Comparison of ENCODE assay signal across 19 mouse cellular contexts in genomic region chr15:101558034-101558646, GRCm38 (mm10). TPM values are rescaled to one million over a fixed set of nuclear protein-coding genes. Genes with fewer than 3 reads are reported as not detected.
DNase-seq lines count a peak whose midpoint lies in the region; ATAC-seq and TF ChIP-seq lines count a peak whose summit lies in the region.
"Had no signal": no experiment of that assay in that cellular context is flagged by ENCODE, and none has a peak within 500 bp of the region (broad histone marks: within the 10 kb centered on the region; RNA-seq: fewer than 3 reads in every experiment).

No protein-coding gene starts in this region.

- no peaks in the 10 kb centered on the region for H3K36me3 ChIP-seq in kidney, postnatal 0 days (ENCODE audit: insufficient read depth, low read length)
- H3K36me3 ChIP-seq: forebrain, embryonic 15.5 days; heart, embryonic 10.5 days; limb, embryonic 12.5 days; liver, embryonic 15.5 days; midbrain, embryonic 12.5 days had no signal

- H3K27ac ChIP-seq in kidney, postnatal 0 days, result no peak overlapping the region
- H3K27ac ChIP-seq: forebrain, embryonic 15.5 days; heart, embryonic 10.5 days; limb, embryonic 12.5 days; liver, embryonic 15.5 days; midbrain, embryonic 12.5 days had no signal

- TF ChIP-seq POLR2A in lung, adult 2 months (IDR thresholded peaks at IDR 0.05; ENCODE audit: borderline replicate concordance, extremely low read depth, low read depth, low read length), result no peak

- ATAC-seq in kidney, postnatal 0 days (replicated peaks; ENCODE audit: low FRiP score, low read depth), result no peak
- ATAC-seq: CD4-positive, CD25-positive, alpha-beta regulatory T cell, adult 4 months; forebrain, embryonic 15.5 days had no signal

- peak; percentile 28 for DNase-seq in kidney, postnatal 0 days (ENCODE audit: low spot score)
- no peak for DNase-seq in kidney, adult 8-10 months
- peak; percentile 66 for DNase-seq in embryo, embryonic 10 days (ENCODE audit: low spot score)
- peak; percentile 73 for DNase-seq in embryo, embryonic 9.5 days (ENCODE audit: extremely low spot score)
- DNase-seq in retina, embryonic 14.5 days (ENCODE audit: low spot score), result peak; percentile 70
- DNase-seq in lung, adult 2 months, result no peak
- DNase-seq in cerebellum, adult 8-10 months, result no peak
- DNase-seq: adrenal gland, postnatal 14 days; cerebellum, adult 9-10 months; gastrocnemius, postnatal 25 days; heart, postnatal 14 days; kidney, postnatal 14 days; lung, postnatal 14 days had no signal

- no peak overlapping the region for H3K9ac ChIP-seq in kidney, postnatal 0 days (ENCODE audit: low read depth, low read length)
- H3K9ac ChIP-seq: forebrain, embryonic 15.5 days; limb, embryonic 12.5 days; liver, embryonic 15.5 days; midbrain, embryonic 12.5 days had no signal

- peaks cover 6% of the 10 kb centered on the region for H3K4me1 ChIP-seq in kidney, postnatal 0 days (replicated peaks; ENCODE audit: insufficient read depth, low read length)
- H3K4me1 ChIP-seq in lung, adult 2 months (ENCODE audit: control insufficient read depth, insufficient read depth, low read length), result no peaks in the 10 kb centered on the region
- H3K4me1 ChIP-seq: liver, embryonic 15.5 days had no signal

- no peaks in the 10 kb centered on the region for H3K9me3 ChIP-seq in kidney, postnatal 0 days (replicated peaks; ENCODE audit: low read length)
- H3K9me3 ChIP-seq: forebrain, embryonic 15.5 days; heart, embryonic 10.5 days; limb, embryonic 12.5 days; liver, embryonic 15.5 days; midbrain, embryonic 12.5 days had no signal

- TF ChIP-seq CTCF in kidney, postnatal 0 days (IDR thresholded peaks at IDR 0.05; ENCODE audit: low read depth), result no peak
- TF ChIP-seq CTCF in lung, adult 2 months (IDR thresholded peaks at IDR 0.05; ENCODE audit: insufficient read depth, low read length), result no peak

- H3K4me2 ChIP-seq in kidney, postnatal 0 days (ENCODE audit: low read length), result no peak overlapping the region
- H3K4me2 ChIP-seq: forebrain, embryonic 15.5 days; limb, embryonic 12.5 days; liver, embryonic 15.5 days; midbrain, embryonic 12.5 days had no signal

- H3K27me3 ChIP-seq in kidney, postnatal 0 days (ENCODE audit: insufficient read depth, low read length), result no peaks in the 10 kb centered on the region
- H3K27me3 ChIP-seq: forebrain, embryonic 15.5 days had no signal

- no peak overlapping the region for H3K4me3 ChIP-seq in kidney, postnatal 0 days (replicated peaks; ENCODE audit: low read depth, low read length)
- no peak overlapping the region for H3K4me3 ChIP-seq in lung, adult 2 months (replicated peaks; ENCODE audit: extremely low read depth, low read depth, low read length)
- H3K4me3 ChIP-seq: forebrain, embryonic 15.5 days; heart, embryonic 10.5 days; limb, embryonic 12.5 days; liver, embryonic 15.5 days; midbrain, embryonic 12.5 days had no signal

- 3% methylated on average over 7 of the region's 7 CpGs for WGBS in kidney, postnatal 0 days
- WGBS in lung, adult 2 months, result 7% methylated on average over 7 of the region's 7 CpGs

RNA-seq across cellular contexts. Expression of gene Krt90, which starts 4.6 kb away (rescaled TPM):
- 0.09 TPM in 1 of 2 replicates, not detected in the other for polyA plus RNA-seq in kidney, postnatal 0 days (2015; fragmentation: Nextera tagmentation; extraction: Ambion mirVana)
- polyA plus RNA-seq in lung, adult 2 months (2012; rRNA removed), result 0.22 TPM in 1 of 2 replicates, not detected in the other
- polyA plus RNA-seq: CD4-positive, CD25-positive, alpha-beta regulatory T cell, adult 4 months; liver, embryonic 15.5 days had no signal

RNA-seq across cellular contexts. Expression of gene Krt82, which starts 7.7 kb away (rescaled TPM):
- polyA plus RNA-seq in kidney, postnatal 0 days (2015; fragmentation: Nextera tagmentation; extraction: Ambion mirVana), result not detected in 2 replicates
- not detected in 2 replicates for polyA plus RNA-seq in lung, adult 2 months (2012; rRNA removed)
- polyA plus RNA-seq: CD4-positive, CD25-positive, alpha-beta regulatory T cell, adult 4 months; forebrain, embryonic 15.5 days; heart, embryonic 10.5 days; limb, embryonic 12.5 days; liver, embryonic 15.5 days; midbrain, embryonic 12.5 days had no signal

RNA-seq across cellular contexts. Expression of gene Krt75, which starts 15.6 kb away (rescaled TPM):
- polyA plus RNA-seq in kidney, postnatal 0 days (2015; fragmentation: Nextera tagmentation; extraction: Ambion mirVana), result 0.14 and 0.20 TPM in 2 replicates
- 0.14 TPM in 1 of 2 replicates, not detected in the other for polyA plus RNA-seq in lung, adult 2 months (2012; rRNA removed)
- polyA plus RNA-seq: CD4-positive, CD25-positive, alpha-beta regulatory T cell, adult 4 months; forebrain, embryonic 15.5 days; liver, embryonic 15.5 days; midbrain, embryonic 12.5 days had no signal

RNA-seq across cellular contexts. Expression of gene Krt84, which starts 25.5 kb away (rescaled TPM):
- polyA plus RNA-seq in kidney, postnatal 0 days (2015; fragmentation: Nextera tagmentation; extraction: Ambion mirVana), result not detected in 2 replicates
- polyA plus RNA-seq in lung, adult 2 months (2012; rRNA removed), result 0.13 TPM in 1 of 2 replicates, not detected in the other
- polyA plus RNA-seq: CD4-positive, CD25-positive, alpha-beta regulatory T cell, adult 4 months; forebrain, embryonic 15.5 days; heart, embryonic 10.5 days; limb, embryonic 12.5 days; liver, embryonic 15.5 days; midbrain, embryonic 12.5 days had no signal

RNA-seq across cellular contexts. Expression of gene Gm49425, which starts 41.1 kb away (rescaled TPM):
- polyA plus RNA-seq in kidney, postnatal 0 days (2015; fragmentation: Nextera tagmentation; extraction: Ambion mirVana), result not detected in 2 replicates
- not detected in 2 replicates for polyA plus RNA-seq in lung, adult 2 months (2012; rRNA removed)
- polyA plus RNA-seq: CD4-positive, CD25-positive, alpha-beta regulatory T cell, adult 4 months; forebrain, embryonic 15.5 days; heart, embryonic 10.5 days; limb, embryonic 12.5 days; liver, embryonic 15.5 days; midbrain, embryonic 12.5 days had no signal

Comparison
In these comparisons a context has a peak if more than half of its experiments do, and no peak if none do; other contexts are left out.
1. DNase-seq: peak in kidney, postnatal 0 days (single experiment), embryo, embryonic 10 days (single experiment), embryo, embryonic 9.5 days (single experiment) and retina, embryonic 14.5 days (single experiment); none in kidney, adult 8-10 months (0 of 2), lung, adult 2 months (single experiment) and cerebellum, adult 8-10 months (single experiment).